Mouse (Mus musculus): Measurements from ENCODE around the gene Ddx54. TPM values are rescaled to one million over a fixed set of nuclear protein-coding genes. Genes with fewer than 3 reads are reported as not detected.

Gene Ddx54
- total RNA-seq, 2 experiments from 2014 or later, result 20.1 to 22.3 TPM

GRCm38 (mm10) chr5:120605688-120606087 is 6.9 kb upstream of the Ddx54 start:
- intact Hi-C loops (cut with DNase I; ENCODE audit: low total_unique reads), result loop anchor here (5.0 kb wide), 1 partner anchor 98 kb away; no protein-coding TSS in a partner anchor
- DNase-seq, result peak; percentile 89

GRCm38 (mm10) chr5:120606590-120607200 is 5.8 kb upstream of the Ddx54 start:
- intact Hi-C loops (cut with DNase I; ENCODE audit: low total_unique reads), result loop anchor here (5.0 kb wide), 1 partner anchor 99 kb away; no protein-coding TSS in a partner anchor
- DNase-seq, result no peak

GRCm38 (mm10) chr5:120607335-120607734 is 5.2 kb upstream of the Ddx54 start:
- intact Hi-C loops (cut with DNase I; ENCODE audit: low total_unique reads), result loop anchor here (5.0 kb wide), 1 partner anchor 100 kb away; no protein-coding TSS in a partner anchor
- no peak for DNase-seq

- DNase-seq, result no peak
- intact Hi-C loops (cut with DNase I; ENCODE audit: low total_unique reads), result loop anchor here (5.0 kb wide), 1 partner anchor 102 kb away; no protein-coding TSS in a partner anchor
Measured at GRCm38 (mm10) chr5:120609246-120609775, 3.2 kb upstream of the Ddx54 start.

GRCm38 (mm10) chr5:120610906-120611305 is 1.6 kb upstream of the Ddx54 start:
- DNase-seq, result no peak
- intact Hi-C loops (cut with DNase I; ENCODE audit: low total_unique reads), result no loop called here

- intact Hi-C loops (cut with DNase I; ENCODE audit: low total_unique reads), result no loop called here
- no peak for DNase-seq
Measured at GRCm38 (mm10) chr5:120611416-120611815, 1.1 kb upstream of the Ddx54 start.

GRCm38 (mm10) chr5:120612822-120613604 is 474 bp downstream of the Ddx54 start:
- intact Hi-C loops (cut with DNase I; ENCODE audit: low total_unique reads), result no loop called here
- peak; percentile 100 for DNase-seq

GRCm38 (mm10) chr5:120615903-120616302 is 3.4 kb downstream of the Ddx54 start:
- DNase-seq, result no peak
- intact Hi-C loops (cut with DNase I; ENCODE audit: low total_unique reads), result no loop called here

- DNase-seq, result no peak
- intact Hi-C loops (cut with DNase I; ENCODE audit: low total_unique reads), result no loop called here
Measured at GRCm38 (mm10) chr5:120618778-120619177, 6.2 kb downstream of the Ddx54 start.

GRCm38 (mm10) chr5:120619201-120619600 is 6.7 kb downstream of the Ddx54 start:
- DNase-seq, result no peak

GRCm38 (mm10) chr5:120620375-120621077 is 8.0 kb downstream of the Ddx54 start:
- intact Hi-C loops (cut with DNase I; ENCODE audit: low total_unique reads), result loop anchor here (2.0 kb wide), 1 partner anchor 56 kb away; no protein-coding TSS in a partner anchor
- peak; percentile 78 for DNase-seq

More at GRCm38 (mm10) chr5:120619201-120619600, 6.7 kb downstream of the Ddx54 start:
- intact Hi-C loops (cut with DNase I; ENCODE audit: low total_unique reads), result no loop called here

- intact Hi-C loops (cut with DNase I; ENCODE audit: low total_unique reads), result loop anchor here (2.0 kb wide), 1 partner anchor 56 kb away; no protein-coding TSS in a partner anchor
- DNase-seq, result no peak
Measured at GRCm38 (mm10) chr5:120621078-120621765, 8.7 kb downstream of the Ddx54 start.

GRCm38 (mm10) chr5:120621846-120622197 is 9.3 kb downstream of the Ddx54 start:
- DNase-seq, result no peak
- intact Hi-C loops (cut with DNase I; ENCODE audit: low total_unique reads), result loop anchor here (2.0 kb wide), 1 partner anchor 55 kb away; no protein-coding TSS in a partner anchor

- intact Hi-C loops (cut with DNase I; ENCODE audit: low total_unique reads), result no loop called here
- no peak for DNase-seq
Measured at GRCm38 (mm10) chr5:120622198-120622851, 9.8 kb downstream of the Ddx54 start.

GRCm38 (mm10) chr5:120624427-120624826 is 11.9 kb downstream of the Ddx54 start:
- intact Hi-C loops (cut with DNase I; ENCODE audit: low total_unique reads), result no loop called here
- DNase-seq, result no peak

- intact Hi-C loops (cut with DNase I; ENCODE audit: low total_unique reads), result no loop called here
Measured at GRCm38 (mm10) chr5:120626399-120626798, 13.9 kb downstream of the Ddx54 start.

GRCm38 (mm10) chr5:120627515-120628300 is 15.2 kb downstream of the Ddx54 start:
- no peak for DNase-seq
- intact Hi-C loops (cut with DNase I; ENCODE audit: low total_unique reads), result no loop called here

More at GRCm38 (mm10) chr5:120626399-120626798, 13.9 kb downstream of the Ddx54 start:
- no peak for DNase-seq

GRCm38 (mm10) chr5:120628624-120629023 is 16.1 kb downstream of the Ddx54 start:
- no peak for DNase-seq
- intact Hi-C loops (cut with DNase I; ENCODE audit: low total_unique reads), result no loop called here
